Mouse (Mus musculus) left cerebral cortex, postnatal 4 days (tissue): Measurements from ENCODE around the gene Gm17079. TPM values are rescaled to one million over a fixed set of nuclear protein-coding genes. Genes with fewer than 3 reads are reported as not detected.
"Not testable (repeated sequence)": the region's sequence is repeated elsewhere in the genome, so short reads cannot be mapped to it uniquely, and the experiment has no call there.

ENCODE experiments used
- DNase-seq: peaks from one replicate; pipeline ENCODE4 v3.0.0-alpha.2; 2022
- intact Hi-C: fragments of 180-260 bp; cut with DNase I; formaldehyde crosslinking; loops from one replicate; pipeline ENCODE4 v1.15.1; 2025
- total RNA-seq, 2 experiments: library from RNA; stranded (reverse); gene quantifications; 2 replicates each; pipeline ENCODE4 v1.2.3; 2021

Gene Gm17079
- total RNA-seq, result not detected

DNA sequence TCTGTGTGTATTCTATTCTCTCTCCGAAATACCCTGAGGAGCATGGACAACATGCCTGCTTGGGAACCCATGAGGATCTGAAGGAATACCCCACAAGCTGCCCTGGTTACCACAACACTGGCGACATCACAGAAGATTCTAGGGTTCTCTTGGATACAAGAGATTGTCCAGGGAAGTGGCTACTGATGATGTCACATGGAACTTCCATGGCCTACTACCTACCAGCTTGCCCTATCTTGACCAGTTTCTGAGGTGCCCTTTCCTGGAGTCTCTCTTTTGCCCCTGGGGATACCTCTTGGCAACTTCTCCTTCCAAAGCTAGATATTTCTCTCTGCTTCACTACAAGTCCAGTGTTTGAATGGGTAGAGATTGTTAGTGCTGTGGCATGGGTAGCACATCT, at the start of gene Gm17079:
Gene Gm17079 (minus strand): TSS at position 101 of the 400 bp plus-strand sequence.
- intact Hi-C loops, result not testable (repeated sequence)

GRCm38 (mm10) chr14:51740347-51741170, 45.3 kb upstream of the Gm17079 start:
- no peak for DNase-seq
- intact Hi-C loops, result no loop called here

More for the DNA sequence above, at the start of gene Gm17079:
- not testable (repeated sequence) for DNase-seq

DNA sequence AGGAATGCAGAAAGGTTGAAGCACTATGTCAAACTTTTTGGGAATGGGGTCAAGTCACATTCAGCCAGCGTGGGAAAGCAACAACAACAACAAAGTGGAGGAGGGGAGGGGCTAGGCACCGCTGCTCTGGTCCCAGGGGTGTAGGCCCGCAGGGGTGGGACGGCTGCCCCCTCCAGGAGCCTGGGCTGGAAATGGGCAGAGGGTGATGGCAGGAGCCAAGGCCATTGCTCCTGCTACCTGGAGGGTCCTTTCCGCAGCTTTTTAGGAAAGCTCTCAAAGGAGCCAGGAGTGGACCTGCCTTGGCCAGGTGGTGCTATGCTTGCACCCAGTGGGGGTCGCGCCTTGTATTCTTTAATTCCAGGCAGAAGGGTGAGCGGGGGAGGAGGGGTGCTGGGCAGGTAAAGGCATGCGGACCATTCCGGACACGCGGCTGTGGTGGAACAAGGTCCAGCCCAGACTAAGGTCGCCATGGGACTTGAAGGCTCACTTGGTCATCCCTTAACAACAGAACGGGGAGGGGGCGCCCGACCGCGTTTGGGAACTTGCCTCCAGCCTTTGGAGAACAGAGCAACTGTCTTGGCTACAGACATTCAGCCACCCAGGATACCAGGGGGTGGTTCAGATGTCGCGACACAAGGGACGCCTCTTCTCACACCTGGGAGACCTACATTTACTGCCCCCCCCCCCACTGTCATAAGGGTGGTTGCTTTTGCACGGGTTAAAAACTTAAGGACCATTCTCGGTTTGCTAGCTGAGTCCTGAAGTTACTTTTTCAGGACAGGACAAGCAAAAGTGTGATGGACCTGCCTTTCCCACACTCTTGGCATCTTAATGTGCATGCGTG, 44.1 kb upstream of the Gm17079 start:
- intact Hi-C loops, result no loop called here
- no peak for DNase-seq

DNA sequence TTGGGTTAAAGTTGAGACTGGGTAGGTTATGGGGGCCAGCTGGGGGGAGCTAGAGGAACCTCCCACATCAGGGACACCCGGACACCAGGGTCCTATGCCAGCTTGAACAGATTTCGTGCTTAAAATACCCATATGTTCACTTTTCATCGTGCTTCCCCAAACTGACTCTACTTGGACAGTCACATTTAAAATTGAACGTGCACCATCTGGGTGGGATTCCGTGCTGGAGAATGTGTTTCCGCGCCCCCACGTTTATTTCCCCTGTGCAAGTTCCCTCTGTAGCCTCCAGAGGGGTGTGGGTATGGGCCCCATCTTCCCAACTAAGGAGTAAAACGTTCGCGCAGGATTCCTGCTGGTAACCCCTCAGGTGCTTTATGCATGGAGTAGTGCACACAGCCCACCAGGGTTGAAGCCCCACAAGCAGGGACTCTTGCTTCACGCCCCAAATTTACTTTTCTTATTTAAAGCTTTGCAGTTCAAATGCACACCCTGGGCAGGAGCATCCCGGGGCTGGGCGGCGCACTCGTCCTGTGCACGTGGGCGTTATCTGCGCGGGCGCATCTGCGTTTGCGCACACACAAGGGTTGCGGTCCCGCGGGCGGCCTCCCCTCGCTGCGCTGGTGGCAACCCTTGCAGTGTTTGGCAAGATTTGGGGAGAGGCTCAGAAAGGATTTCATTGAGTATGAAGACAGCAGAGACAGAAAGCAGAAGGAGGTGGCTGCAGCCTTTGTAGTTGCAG, 43.3 kb upstream of the Gm17079 start:
- no peak for DNase-seq
- intact Hi-C loops, result no loop called here

- no peak for DNase-seq
- intact Hi-C loops, result no loop called here
Observed at GRCm38 (mm10) chr14:51737967-51738366, 42.7 kb upstream of the Gm17079 start.

DNA sequence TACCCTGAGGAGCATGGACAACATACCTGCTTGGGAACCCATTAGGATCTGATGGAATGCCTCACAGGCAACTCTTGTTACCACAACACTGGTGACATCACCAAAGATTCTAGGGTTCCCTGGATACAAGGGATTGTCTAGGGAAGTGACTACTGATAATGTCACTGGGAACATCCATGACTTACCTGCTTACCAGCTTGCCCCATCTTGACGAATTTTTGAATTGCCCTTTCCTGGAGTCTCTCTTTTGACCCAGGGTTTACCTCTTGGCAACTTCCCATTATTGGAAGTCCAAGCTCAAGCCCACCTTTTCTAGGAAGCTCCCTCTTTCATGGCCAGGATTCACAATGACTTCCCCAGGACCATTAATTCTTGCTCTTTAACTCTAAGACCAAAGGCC, 21.8 kb upstream of the Gm17079 start, which contains the start of gene Gm5800:
Gene Gm5800 (minus strand): TSS at position 101 of the 400 bp plus-strand sequence.
- intact Hi-C loops, result no loop called here
- DNase-seq, result no peak

GRCm38 (mm10) chr14:51677269-51677668, 18.0 kb downstream of the Gm17079 start:
- DNase-seq, result no peak
- intact Hi-C loops, result no loop called here

Other genes with a start within 250 kb of the Gm17079 start
- gene Vmn2r89, start 243.6 kb downstream of the Gm17079 start, total RNA-seq, result not detected
- gene Gm5622, start 142.7 kb downstream of the Gm17079 start, total RNA-seq, result not detected
- not detected for gene Gm17175, start 121.4 kb downstream of the Gm17079 start, total RNA-seq
- gene Gm17174, start 103.3 kb downstream of the Gm17079 start, total RNA-seq, result not detected
- gene Gm17078, start 84.2 kb downstream of the Gm17079 start, total RNA-seq, result not detected
- gene Gm4181, start 59.8 kb downstream of the Gm17079 start, total RNA-seq, result not detected
- not detected for gene Gm5800, start 21.7 kb upstream of the Gm17079 start, total RNA-seq
- gene Ang4, start 78.1 kb upstream of the Gm17079 start, total RNA-seq, result not detected
- gene AY358078, start 104.6 kb upstream of the Gm17079 start, total RNA-seq, result not detected
- gene Ear6, start 158.2 kb upstream of the Gm17079 start, total RNA-seq, result not detected
- gene Mettl17, start 189.4 kb upstream of the Gm17079 start, total RNA-seq, result 10 to 100 TPM; 50.3 to 63.4 TPM
- gene Slc39a2, start 197.4 kb upstream of the Gm17079 start, total RNA-seq, result 1 to 10 TPM; 4.8 to 5.4 TPM
- gene Ndrg2, start 218.7 kb upstream of the Gm17079 start, total RNA-seq, result 100 to 1,000 TPM; 172 to 173 TPM
- not detected for gene Tppp2, start 223.0 kb upstream of the Gm17079 start, total RNA-seq
- gene Rnase13, start 227.3 kb upstream of the Gm17079 start, total RNA-seq, result not detected